Mouse (Mus musculus): ENCODE results near the gene Dab1. TPM values are rescaled to one million over a fixed set of nuclear protein-coding genes. Genes with fewer than 3 reads are reported as not detected.
A peak's percentile ranks its signal among the peaks of the same experiment; 100 is the strongest.

Gene Dab1
- total RNA-seq, 2 experiments from 2014 or later = 159 to 164 TPM

GRCm38 (mm10) chr4:104432150-104432549 lies 813.0 kb downstream of the Dab1 start:
- DNase-seq = no peak
- intact Hi-C loops (cut with DNase I) = no loop called here

- intact Hi-C loops (cut with DNase I) = no loop called here
- DNase-seq = no peak
Observed at GRCm38 (mm10) chr4:104435736-104436135, 816.6 kb downstream of the Dab1 start.

- no peak for DNase-seq
- intact Hi-C loops (cut with DNase I) = no loop called here
Observed at GRCm38 (mm10) chr4:104436411-104436810, 817.3 kb downstream of the Dab1 start.

GRCm38 (mm10) chr4:104438730-104439129 lies 819.6 kb downstream of the Dab1 start:
- DNase-seq = no peak
- intact Hi-C loops (cut with DNase I) = no loop called here

GRCm38 (mm10) chr4:104439641-104440040 lies 820.5 kb downstream of the Dab1 start:
- intact Hi-C loops (cut with DNase I) = no loop called here
- peak; percentile 9 for DNase-seq

- intact Hi-C loops (cut with DNase I) = no loop called here
- no peak for DNase-seq
Observed at GRCm38 (mm10) chr4:104442925-104443747, 824.0 kb downstream of the Dab1 start.

- no peak for DNase-seq
- intact Hi-C loops (cut with DNase I) = no loop called here
Observed at GRCm38 (mm10) chr4:104443775-104444174, 824.6 kb downstream of the Dab1 start.

GRCm38 (mm10) chr4:104444985-104445384 lies 825.8 kb downstream of the Dab1 start:
- intact Hi-C loops (cut with DNase I) = no loop called here
- DNase-seq = peak; percentile 49

GRCm38 (mm10) chr4:104448199-104448598 lies 829.0 kb downstream of the Dab1 start:
- intact Hi-C loops (cut with DNase I) = no loop called here
- no peak for DNase-seq

- intact Hi-C loops (cut with DNase I) = no loop called here
- DNase-seq = no peak
Observed at GRCm38 (mm10) chr4:104450645-104451044, 831.5 kb downstream of the Dab1 start.

GRCm38 (mm10) chr4:104452587-104452986 lies 833.4 kb downstream of the Dab1 start:
- intact Hi-C loops (cut with DNase I) = no loop called here
- peak; percentile 72 for DNase-seq

GRCm38 (mm10) chr4:104455151-104455550 lies 836.0 kb downstream of the Dab1 start:
- no peak for DNase-seq
- intact Hi-C loops (cut with DNase I) = no loop called here

- no peak for DNase-seq
- intact Hi-C loops (cut with DNase I) = no loop called here
Observed at GRCm38 (mm10) chr4:104455760-104456159, 836.6 kb downstream of the Dab1 start.

GRCm38 (mm10) chr4:104456173-104456873 lies 837.2 kb downstream of the Dab1 start:
- DNase-seq = no peak
- intact Hi-C loops (cut with DNase I) = no loop called here

- intact Hi-C loops (cut with DNase I) = no loop called here
Observed at GRCm38 (mm10) chr4:104458726-104459125, 839.6 kb downstream of the Dab1 start.

GRCm38 (mm10) chr4:104461106-104462011 lies 842.2 kb downstream of the Dab1 start:
- DNase-seq = no peak
- intact Hi-C loops (cut with DNase I) = loop anchor here (10.0 kb wide), 1 partner anchor 193 kb away; no protein-coding TSS in a partner anchor

More at GRCm38 (mm10) chr4:104458726-104459125, 839.6 kb downstream of the Dab1 start:
- DNase-seq = peak; percentile 84

- intact Hi-C loops (cut with DNase I) = loop anchor here (10.0 kb wide), 1 partner anchor 192 kb away; no protein-coding TSS in a partner anchor
- no peak for DNase-seq
Observed at GRCm38 (mm10) chr4:104462932-104463780, 844.0 kb downstream of the Dab1 start.

- no peak for DNase-seq
- intact Hi-C loops (cut with DNase I) = loop anchor here (10.0 kb wide), 1 partner anchor 191 kb away; no protein-coding TSS in a partner anchor
Observed at GRCm38 (mm10) chr4:104463781-104464170, 844.6 kb downstream of the Dab1 start.

GRCm38 (mm10) chr4:104465594-104465993 lies 846.4 kb downstream of the Dab1 start:
- intact Hi-C loops (cut with DNase I) = loop anchor here (10.0 kb wide), 1 partner anchor 189 kb away; no protein-coding TSS in a partner anchor
- no peak for DNase-seq

GRCm38 (mm10) chr4:104468666-104469065 lies 849.5 kb downstream of the Dab1 start:
- intact Hi-C loops (cut with DNase I) = loop anchor here (10.0 kb wide), 1 partner anchor 186 kb away; no protein-coding TSS in a partner anchor
- no peak for DNase-seq

Data from left cerebral cortex, postnatal 4 days (tissue).